In genomic region chr2:109891031-109891430, GRCm38 (mm10) we compare ENCODE assay signal across 8 mouse cellular contexts. TPM values are rescaled to one million over a fixed set of nuclear protein-coding genes. Genes with fewer than 3 reads are reported as not detected.
DNase-seq lines count a peak whose midpoint lies in the region; ATAC-seq and TF ChIP-seq lines count a peak whose summit lies in the region.

No protein-coding gene starts in this region.

- peak overlapping the region; percentile 94 for H3K27ac ChIP-seq in heart, postnatal 0 days (ENCODE audit: low read depth)
- peak overlapping the region; percentile 80 for H3K27ac ChIP-seq in liver, embryonic 16.5 days (ENCODE audit: low read length)
- H3K27ac ChIP-seq in olfactory bulb, adult 2 months (ENCODE audit: insufficient read depth, low read depth, low read length): 0 out of 2 replicates have a peak overlapping the region, but pooled peaks have one; percentile 69

- H3K27me3 ChIP-seq in heart, postnatal 0 days (ENCODE audit: control insufficient read depth, insufficient read depth, low read length): no peaks in the 10 kb centered on the region
- H3K27me3 ChIP-seq in liver, embryonic 16.5 days (ENCODE audit: control insufficient read depth, insufficient read depth, low read depth, low read length): no peaks in the 10 kb centered on the region

- peak overlapping the region; percentile 98 for H3K4me3 ChIP-seq in heart, postnatal 0 days (ENCODE audit: low read depth, low read length)
- H3K4me3 ChIP-seq in liver, embryonic 16.5 days (ENCODE audit: low read depth, low read length): peak overlapping the region; percentile 93
- peak overlapping the region; percentile 96 for H3K4me3 ChIP-seq in olfactory bulb, adult 2 months (ENCODE audit: insufficient read depth, low read depth, low read length)

- peak; percentile 24 for DNase-seq in layer of hippocampus, adult 11-12 months (ENCODE audit: low spot score)
- DNase-seq in layer of hippocampus, postnatal 14 days (ENCODE audit: low spot score in 2 of 2): no peak
- DNase-seq in heart, postnatal 0 days (ENCODE audit: low spot score): no peak
- no peak for DNase-seq in layer of hippocampus, postnatal 10 days (ENCODE audit: low spot score in 2 of 2)
- no peak for DNase-seq in adrenal gland, postnatal 25 days

- no peaks in the 10 kb centered on the region for H3K9me3 ChIP-seq in heart, postnatal 0 days (replicated peaks; ENCODE audit: control insufficient read depth, low read length)
- no peaks in the 10 kb centered on the region for H3K9me3 ChIP-seq in liver, embryonic 16.5 days (replicated peaks; ENCODE audit: control insufficient read depth, low read length)

- TF ChIP-seq POLR2A in olfactory bulb, adult 2 months (IDR thresholded peaks at IDR 0.05; ENCODE audit: insufficient read depth, low read depth, low read length): no peak

- H3K4me1 ChIP-seq in heart, postnatal 0 days (ENCODE audit: control insufficient read depth, insufficient read depth): peaks cover 10% of the 10 kb centered on the region
- H3K4me1 ChIP-seq in liver, embryonic 16.5 days (ENCODE audit: control insufficient read depth, low read depth, low read length): peaks cover 13% of the 10 kb centered on the region
- no peaks in the 10 kb centered on the region for H3K4me1 ChIP-seq in olfactory bulb, adult 2 months (ENCODE audit: control insufficient read depth, insufficient read depth, low read length)

- under 1% methylated on average over 32 of the region's 34 CpGs for WGBS in heart, postnatal 0 days
- WGBS in liver, embryonic 16.5 days (ENCODE audit: insufficient replicate concordance): under 1% methylated on average over 34 of the region's 34 CpGs
- under 1% methylated on average over 32 of the region's 34 CpGs for WGBS in olfactory bulb, adult 2 months

- peak overlapping the region; percentile 76 for H3K4me2 ChIP-seq in heart, postnatal 0 days (ENCODE audit: low read depth, low read length)
- peak overlapping the region; percentile 61 for H3K4me2 ChIP-seq in liver, embryonic 16.5 days (ENCODE audit: low read depth, low read length)

- no peak for TF ChIP-seq EP300 in heart, postnatal 0 days (IDR thresholded peaks at IDR 0.05; ENCODE audit: low read depth)

- peak; percentile 22 for ATAC-seq in common myeloid progenitor, adult 5-6 weeks (replicated peaks; ENCODE audit: low read depth, poor library complexity, severe bottlenecking)
- ATAC-seq in heart, postnatal 0 days (ENCODE audit: insufficient read depth, low read depth): peak; percentile 75
- ATAC-seq in liver, embryonic 16.5 days (ENCODE audit: low read depth): peak; percentile 71

- no peak for TF ChIP-seq CTCF in heart, postnatal 0 days (IDR thresholded peaks at IDR 0.05; ENCODE audit: low read depth)
- no peak for TF ChIP-seq CTCF in olfactory bulb, adult 2 months (IDR thresholded peaks at IDR 0.05; ENCODE audit: insufficient read depth, low read depth, low read length)

- H3K9ac ChIP-seq in heart, postnatal 0 days (replicated peaks; ENCODE audit: low read depth, low read length): peak overlapping the region; percentile 93
- peak overlapping the region; percentile 94 for H3K9ac ChIP-seq in liver, embryonic 16.5 days (ENCODE audit: low read depth, low read length)

- peaks cover 19% of the 10 kb centered on the region for H3K36me3 ChIP-seq in heart, postnatal 0 days (replicated peaks; ENCODE audit: control insufficient read depth, insufficient read depth, low read length)
- H3K36me3 ChIP-seq in liver, embryonic 16.5 days (ENCODE audit: control insufficient read depth, insufficient read depth): peaks cover 17% of the 10 kb centered on the region

RNA-seq across cellular contexts. Expression of gene Lin7c, which starts 0.4 kb away (rescaled TPM):
- total RNA-seq in layer of hippocampus, postnatal 14 days (2021): 100 to 1,000 TPM; 109 to 116 TPM
- 112 and 116 TPM in 2 replicates for total RNA-seq in common myeloid progenitor, adult 5-6 weeks (2017)
- total RNA-seq in heart, postnatal 0 days (2014; rRNA removed; ENCODE audit: low replicate concordance): 28.1 and 32.3 TPM in 2 replicates
- polyA plus RNA-seq in heart, postnatal 0 days (2015; fragmentation: Nextera tagmentation; extraction: Ambion mirVana): 27.8 and 28.2 TPM in 2 replicates
- polyA plus RNA-seq in liver, embryonic 16.5 days (2015; fragmentation: Nextera tagmentation; extraction: Ambion mirVana): 18.0 and 20.7 TPM in 2 replicates
- polyA plus RNA-seq in olfactory bulb, adult 2 months (2012; ENCODE audit: insufficient read depth, insufficient read length, low replicate concordance, missing spikeins): not detected in 2 replicates
- total RNA-seq in layer of hippocampus, postnatal 10 days (2021): 100 to 1,000 TPM; 142 to 160 TPM
- 61.6 and 88.7 TPM in 2 replicates for total RNA-seq in adrenal gland, postnatal 25 days (2021)

RNA-seq across cellular contexts. Expression of gene Lgr4, which starts 26.4 kb away (rescaled TPM):
- 10 to 100 TPM; 26.0 to 26.7 TPM for total RNA-seq in layer of hippocampus, postnatal 14 days (2021)
- 0.92 and 1.9 TPM in 2 replicates for total RNA-seq in common myeloid progenitor, adult 5-6 weeks (2017)
- 49.7 and 61.2 TPM in 2 replicates for total RNA-seq in heart, postnatal 0 days (2014; rRNA removed; ENCODE audit: low replicate concordance)
- 10.2 and 10.9 TPM in 2 replicates for polyA plus RNA-seq in heart, postnatal 0 days (2015; fragmentation: Nextera tagmentation; extraction: Ambion mirVana)
- 2.9 and 3.5 TPM in 2 replicates for polyA plus RNA-seq in liver, embryonic 16.5 days (2015; fragmentation: Nextera tagmentation; extraction: Ambion mirVana)
- not detected in 2 replicates for polyA plus RNA-seq in olfactory bulb, adult 2 months (2012; ENCODE audit: insufficient read depth, insufficient read length, low replicate concordance, missing spikeins)
- total RNA-seq in layer of hippocampus, postnatal 10 days (2021): 10 to 100 TPM; 24.8 to 25.4 TPM
- total RNA-seq in adrenal gland, postnatal 25 days (2021): 222 and 259 TPM in 2 replicates

Comparison
In these comparisons a context has a peak if more than half of its experiments do, and no peak if none do; other contexts are left out.
1. ATAC-seq: peak in every context shown above with its lines; median percentile 75 in heart, postnatal 0 days; 71 in liver, embryonic 16.5 days; 22 in common myeloid progenitor, adult 5-6 weeks.